Mouse (Mus musculus) T-helper 2 cell (primary cell): ENCODE results near the gene A530032D15Rik.
"Not testable (repeated sequence)": the region's sequence is repeated elsewhere in the genome, so short reads cannot be mapped to it uniquely, and the experiment has no call there.

ENCODE experiments used
- in situ Hi-C: fragments of 300-600 bp; cut with MboI, MseI; formaldehyde crosslinking; loops from one replicate; pipeline ENCODE4 v1.15.1; 2025; ENCODE audit warnings: high pct_unique_total_duplicates

Gene A530032D15Rik

DNA sequence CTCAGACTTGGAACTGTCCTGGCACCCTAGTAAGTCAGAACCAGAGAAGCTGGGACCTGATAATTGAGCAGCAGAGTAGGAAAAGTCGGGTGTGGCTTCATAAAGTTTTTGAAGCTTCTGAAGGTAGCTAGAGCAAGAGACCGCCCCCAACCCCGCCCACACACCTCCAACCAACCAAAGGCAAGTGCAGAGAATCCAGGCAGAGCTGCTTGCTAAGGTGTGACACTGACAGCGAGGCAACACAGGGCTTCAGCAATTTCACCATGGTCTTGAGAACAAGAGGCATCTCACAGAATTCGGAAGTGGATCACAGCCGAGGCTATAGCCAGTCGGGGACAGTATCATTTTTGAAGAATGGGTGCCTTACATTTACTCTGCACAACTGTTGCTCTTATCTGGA, at the start of gene A530032D15Rik:
A530032D15Rik (minus strand) TSS at position 101 of the 400 bp plus-strand sequence.
- in situ Hi-C loops: loop anchor here (5.0 to 25.0 kb wide), 5 partner anchors 115 to 653 kb away; partner anchors contain the start of gene Sp110

GRCm38 (mm10) chr1:85155151-85155550, 45.5 kb upstream of the A530032D15Rik start:
- in situ Hi-C loops: not testable (repeated sequence)

GRCm38 (mm10) chr1:85133671-85134070, 24.0 kb upstream of the A530032D15Rik start:
- in situ Hi-C loops: loop anchor here (10.0 kb wide), 1 partner anchor 331 kb away; no protein-coding TSS in a partner anchor

GRCm38 (mm10) chr1:85121841-85122240, 12.2 kb upstream of the A530032D15Rik start:
- in situ Hi-C loops: loop anchor here (25.0 kb wide), 1 partner anchor 640 kb away; no protein-coding TSS in a partner anchor

- in situ Hi-C loops: loop anchor here (10.0 to 25.0 kb wide), 3 partner anchors 124 to 644 kb away; no protein-coding TSS in a partner anchor
Observed at GRCm38 (mm10) chr1:85118341-85118740, 8.7 kb upstream of the A530032D15Rik start.

- in situ Hi-C loops: loop anchor here (10.0 to 25.0 kb wide), 3 partner anchors 123 to 645 kb away; no protein-coding TSS in a partner anchor
Observed at GRCm38 (mm10) chr1:85117537-85117936, 7.9 kb upstream of the A530032D15Rik start.

GRCm38 (mm10) chr1:85114666-85115402, 5.2 kb upstream of the A530032D15Rik start:
- in situ Hi-C loops: loop anchor here (5.0 to 25.0 kb wide), 5 partner anchors 120 to 647 kb away; partner anchors contain the start of gene Sp110

GRCm38 (mm10) chr1:85114078-85114477, 4.4 kb upstream of the A530032D15Rik start:
- in situ Hi-C loops: loop anchor here (5.0 to 25.0 kb wide), 5 partner anchors 119 to 648 kb away; partner anchors contain the start of gene Sp110

DNA sequence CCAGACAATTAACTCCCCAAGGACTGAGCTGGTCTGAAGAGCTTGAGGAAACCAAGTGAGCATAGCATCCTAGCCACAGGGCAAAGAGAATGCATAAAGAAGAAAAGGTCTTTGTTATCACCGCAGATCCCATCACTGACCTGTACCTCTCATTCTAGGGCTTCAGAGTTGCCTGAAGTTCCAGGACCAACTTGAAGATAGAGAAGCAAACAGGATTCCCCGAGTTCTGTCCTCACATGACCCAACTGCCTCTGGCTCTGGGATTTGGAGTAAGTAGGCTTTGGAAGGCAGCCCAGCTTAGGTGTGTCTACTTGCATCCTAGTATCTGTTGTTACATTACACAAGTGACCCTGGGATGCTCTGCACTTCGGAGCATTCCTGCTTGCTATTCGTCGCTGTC, 3.2 kb upstream of the A530032D15Rik start:
- in situ Hi-C loops: loop anchor here (5.0 to 25.0 kb wide), 5 partner anchors 118 to 649 kb away; partner anchors contain the start of gene Sp110

- in situ Hi-C loops: loop anchor here (5.0 to 25.0 kb wide), 5 partner anchors 117 to 650 kb away; partner anchors contain the start of gene Sp110
Observed at GRCm38 (mm10) chr1:85112266-85112665, 2.6 kb upstream of the A530032D15Rik start.

GRCm38 (mm10) chr1:85111572-85111971, 1.9 kb upstream of the A530032D15Rik start:
- in situ Hi-C loops: loop anchor here (5.0 to 25.0 kb wide), 5 partner anchors 117 to 651 kb away; partner anchors contain the start of gene Sp110

DNA sequence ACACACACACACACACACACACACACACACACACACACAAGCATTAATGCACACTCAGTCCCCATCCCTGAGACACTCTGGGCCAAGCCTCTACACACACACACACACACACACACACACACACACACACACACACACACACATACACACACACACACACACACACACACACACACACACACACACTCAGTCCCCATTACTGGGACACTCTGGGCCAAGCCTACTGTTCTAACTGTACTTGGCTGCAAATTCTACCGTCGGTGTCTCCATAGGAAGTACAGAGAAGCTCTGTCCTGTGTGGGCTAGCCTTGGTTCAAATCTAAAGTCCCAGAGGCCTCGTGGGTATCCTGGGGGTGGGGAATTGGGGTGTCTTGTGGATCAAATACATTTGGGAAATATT, 1.2 kb upstream of the A530032D15Rik start:
- in situ Hi-C loops: loop anchor here (5.0 to 25.0 kb wide), 5 partner anchors 116 to 651 kb away; partner anchors contain the start of gene Sp110

- in situ Hi-C loops: loop anchor here (25.0 kb wide), 1 partner anchor 656 kb away; no protein-coding TSS in a partner anchor
Observed at GRCm38 (mm10) chr1:85106013-85106412, 3.6 kb downstream of the A530032D15Rik start.

- in situ Hi-C loops: loop anchor here (25.0 kb wide), 1 partner anchor 657 kb away; no protein-coding TSS in a partner anchor
Observed at GRCm38 (mm10) chr1:85105336-85105735, 4.3 kb downstream of the A530032D15Rik start.

DNA sequence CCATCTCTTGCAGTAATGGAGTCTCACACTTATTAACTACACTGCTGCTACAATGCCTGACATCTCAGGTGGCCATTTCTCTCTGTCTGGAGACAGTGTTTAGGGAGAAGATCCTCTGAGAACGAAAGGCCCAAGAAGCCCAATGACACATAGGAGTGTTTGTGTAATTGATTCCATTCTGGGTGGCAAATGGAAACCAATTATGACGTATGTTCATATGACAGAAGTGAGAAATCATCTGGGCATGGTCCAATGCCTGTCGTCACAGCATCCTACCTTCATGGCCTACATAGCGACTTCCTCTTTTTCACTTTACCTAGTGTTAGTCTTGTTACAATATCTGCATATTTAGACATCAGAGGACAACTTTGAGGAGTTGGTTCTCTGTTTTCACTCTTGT, 7.9 kb downstream of the A530032D15Rik start:
- in situ Hi-C loops: loop anchor here (25.0 kb wide), 1 partner anchor 661 kb away; no protein-coding TSS in a partner anchor

- in situ Hi-C loops: loop anchor here (25.0 kb wide), 1 partner anchor 662 kb away; no protein-coding TSS in a partner anchor
Observed at GRCm38 (mm10) chr1:85099864-85100263, 9.8 kb downstream of the A530032D15Rik start, which contains the start of gene Gm10553. Gm10553 (plus strand) TSS chr1:85100164.

- in situ Hi-C loops: not testable (repeated sequence)
Observed at GRCm38 (mm10) chr1:85099081-85099480, 10.6 kb downstream of the A530032D15Rik start.

- in situ Hi-C loops: not testable (repeated sequence)
Observed at GRCm38 (mm10) chr1:85093011-85093572, 16.6 kb downstream of the A530032D15Rik start.

GRCm38 (mm10) chr1:85092169-85092568, 17.5 kb downstream of the A530032D15Rik start:
- in situ Hi-C loops: not testable (repeated sequence)

DNA sequence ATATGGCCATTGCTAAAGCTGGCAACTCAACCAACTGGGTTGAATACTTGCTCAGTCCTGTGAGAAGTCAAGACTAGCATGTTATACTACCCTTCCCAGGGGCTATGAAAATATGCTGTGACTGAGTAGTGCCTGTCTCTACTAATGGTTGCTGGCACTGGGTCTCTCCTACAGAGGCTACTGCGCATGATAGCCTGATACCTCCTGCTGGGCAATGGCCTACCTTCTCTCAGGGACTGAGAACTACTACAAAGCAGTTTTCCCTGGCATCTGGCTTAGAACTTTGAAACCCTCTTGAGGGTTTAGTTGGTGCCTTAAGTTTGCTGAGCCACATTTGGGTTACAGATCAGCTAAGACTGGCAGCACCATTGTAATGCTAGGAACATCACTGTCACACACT, 23.4 kb downstream of the A530032D15Rik start:
- in situ Hi-C loops: not testable (repeated sequence)

DNA sequence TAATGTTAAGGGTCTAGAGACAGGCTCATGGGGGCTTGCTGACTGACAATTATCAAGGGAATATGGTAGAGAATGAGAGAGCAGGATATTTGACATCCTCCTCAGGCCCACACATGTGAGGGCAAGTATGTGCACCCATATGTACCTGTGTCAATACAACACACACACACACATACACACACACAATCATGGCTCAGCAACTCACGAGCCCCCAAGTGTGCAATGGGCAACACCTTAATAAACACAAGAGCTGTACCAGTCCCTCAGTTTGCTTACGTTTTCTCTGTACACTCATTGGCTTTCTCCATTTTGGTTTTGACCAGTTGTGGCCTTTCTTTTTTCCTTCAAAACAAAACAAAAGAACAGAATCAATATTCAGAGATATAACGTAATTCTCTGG, 24.9 kb downstream of the A530032D15Rik start:
- in situ Hi-C loops: not testable (repeated sequence)
